Mouse (Mus musculus): Measurements from ENCODE around the gene Spata22. TPM values are rescaled to one million over a fixed set of nuclear protein-coding genes. Genes with fewer than 3 reads are reported as not detected.

Spata22 gene
- polyA plus RNA-seq, 1 experiment from 2014 or later = 0.18 TPM

DNA sequence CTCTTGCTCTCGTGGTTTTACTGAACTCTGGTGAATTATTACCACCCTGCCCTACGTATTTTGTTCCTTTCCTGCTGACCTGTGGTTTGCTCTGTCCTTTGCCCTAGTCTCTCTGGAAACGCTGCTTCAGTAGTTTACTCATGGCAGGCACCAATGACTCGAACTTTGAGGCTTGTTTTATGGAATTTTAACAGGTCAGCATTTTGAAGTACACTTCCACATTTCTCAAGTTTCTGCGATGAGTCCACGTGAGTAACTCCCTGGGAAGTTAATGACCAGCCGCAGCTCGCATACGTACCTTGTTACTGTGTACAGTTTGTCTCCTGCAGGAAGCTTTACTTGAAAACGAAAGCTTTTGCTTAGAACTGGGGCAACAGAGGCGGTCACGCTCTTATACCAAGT lies 3.1 kb upstream of the Spata22 start:
- no peaks in the 10 kb centered on the region for H3K36me3 ChIP-seq
- H3K9ac ChIP-seq = no peak overlapping the region
- no peak overlapping the region for H3K4me3 ChIP-seq (replicated peaks)
- WGBS = 23% methylated on average over 12 of the region's 12 CpGs
- H3K9me3 ChIP-seq = no peaks in the 10 kb centered on the region
- no peaks in the 10 kb centered on the region for H3K27me3 ChIP-seq (replicated peaks)
- H3K4me1 ChIP-seq (replicated peaks) = 0 out of 2 replicates have a peak, but pooled peaks cover 4% of the 10 kb centered on the region
- peak; percentile 94 for ATAC-seq
- 0 out of 2 replicates have a peak overlapping the region, but pooled peaks have one; percentile 23 for H3K27ac ChIP-seq
- peak overlapping the region; percentile 37 for H3K4me2 ChIP-seq (replicated peaks)

DNA sequence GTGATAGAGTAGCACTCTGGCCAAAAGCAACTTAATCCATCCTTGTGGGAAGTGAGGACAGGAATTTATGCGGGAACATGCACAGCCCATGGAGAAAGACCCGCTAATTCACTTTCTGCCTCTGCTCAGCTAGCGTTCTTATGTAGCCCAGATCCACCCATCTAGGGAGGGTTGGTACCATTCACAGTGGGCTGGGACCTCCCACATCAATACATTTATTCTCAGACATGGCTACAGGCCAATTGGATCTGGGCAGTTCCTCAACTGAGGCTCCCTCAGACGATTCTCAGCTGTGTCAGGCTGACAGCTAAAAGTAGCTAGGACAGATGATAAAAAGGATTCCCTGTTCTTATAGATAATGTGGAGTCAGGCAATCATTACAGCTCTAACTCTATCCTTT lies 2.2 kb upstream of the Spata22 start:
- Histone ChIP-seq H3K9ac (no peak overlapping the region), H3K4me1 (replicated peaks) (0 out of 2 replicates have a peak, but pooled peaks cover 4% of the 10 kb centered on the region), H3K27me3 (replicated peaks) (no peaks in the 10 kb centered on the region), H3K4me3 (replicated peaks) (no peak overlapping the region), H3K36me3 (no peaks in the 10 kb centered on the region), H3K27ac (no peak overlapping the region), H3K9me3 (no peaks in the 10 kb centered on the region), H3K4me2 (replicated peaks) (no peak overlapping the region)
- WGBS = 54% methylated on average over 4 of the region's 4 CpGs
- ATAC-seq = peak; percentile 27

GRCm38 (mm10) chr11:73333357-73333756 lies 3.8 kb downstream of the Spata22 start:
- Histone ChIP-seq H3K4me3 (replicated peaks) (no peak overlapping the region), H3K9me3 (no peaks in the 10 kb centered on the region), H3K27ac (no peak overlapping the region), H3K4me1 (replicated peaks) (no peaks in the 10 kb centered on the region), H3K36me3 (no peaks in the 10 kb centered on the region), H3K4me2 (replicated peaks) (no peak overlapping the region), H3K27me3 (replicated peaks) (no peaks in the 10 kb centered on the region), H3K9ac (no peak overlapping the region)
- no peak for ATAC-seq
- WGBS = 67% methylated on average over 2 of the region's 2 CpGs

DNA sequence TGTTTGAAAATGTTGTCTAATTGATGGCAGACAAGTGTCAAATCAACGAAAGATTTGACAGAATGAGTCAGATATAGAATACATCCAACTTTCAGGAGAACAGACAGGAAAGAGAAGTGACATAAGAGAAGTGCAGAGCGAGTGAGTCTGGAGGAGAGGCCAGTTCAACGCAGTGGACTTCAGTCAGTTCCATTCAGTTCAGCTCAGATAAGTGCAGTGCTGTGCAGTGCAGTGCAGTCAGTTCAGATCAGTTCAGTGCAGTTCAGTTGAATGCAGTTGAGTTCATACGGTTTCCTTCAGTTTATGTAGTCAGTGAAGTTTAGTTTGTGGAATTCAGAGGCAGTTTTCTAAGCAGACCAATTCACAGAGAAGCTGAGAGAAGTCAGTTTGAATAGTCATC lies 7.4 kb downstream of the Spata22 start:
- Histone ChIP-seq H3K9me3 (no peaks in the 10 kb centered on the region), H3K27me3 (replicated peaks) (no peaks in the 10 kb centered on the region), H3K27ac (no peak overlapping the region), H3K4me2 (replicated peaks) (no peak overlapping the region), H3K4me1 (replicated peaks) (no peaks in the 10 kb centered on the region), H3K4me3 (replicated peaks) (no peak overlapping the region), H3K36me3 (no peaks in the 10 kb centered on the region), H3K9ac (no peak overlapping the region)
- no peak for ATAC-seq
- 79% methylated on average over 4 of the region's 4 CpGs for WGBS

DNA sequence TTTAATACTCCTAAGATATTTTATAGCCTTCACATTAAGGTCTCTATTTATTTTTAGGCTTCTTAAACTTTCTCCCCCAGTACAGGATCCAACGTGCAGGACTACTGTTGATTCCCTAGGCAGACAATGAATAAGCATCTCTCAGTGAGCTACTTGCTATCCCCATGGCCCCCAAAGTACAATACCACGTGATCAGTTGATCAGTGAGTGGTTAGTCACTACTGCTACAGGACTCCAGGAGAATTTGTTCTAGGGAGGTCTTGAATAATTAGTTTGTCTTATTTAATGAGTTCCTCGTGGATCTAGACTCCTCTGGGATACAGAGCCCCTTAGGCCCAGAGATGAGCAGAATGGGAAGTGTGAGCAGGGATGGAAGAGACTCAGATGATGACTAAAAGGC lies 20.9 kb downstream of the Spata22 start, which contains the start of gene Olfr20:
TSS of gene Olfr20 (plus strand) at position 301 of the 400 bp plus-strand sequence.
- Histone ChIP-seq H3K4me2 (replicated peaks) (no peak within 1 kb of the TSS), H3K27me3 (replicated peaks) (no peaks in the 10 kb centered on the region), H3K4me1 (replicated peaks) (no peaks in the 10 kb centered on the region), H3K9ac (no peak within 1 kb of the TSS), H3K36me3 (no peaks in the 10 kb centered on the region), H3K4me3 (replicated peaks) (no peak within 1 kb of the TSS), H3K27ac (no peak within 1 kb of the TSS), H3K9me3 (no peaks in the 10 kb centered on the region)
- ATAC-seq = no peak
- WGBS = 45% methylated on average over 3 of the region's 3 CpGs

GRCm38 (mm10) chr11:73370946-73371345 lies 41.4 kb downstream of the Spata22 start, which contains the start of gene Olfr376:
Gene Olfr376, plus strand, starts transcription at chr11:73371246.
- Histone ChIP-seq H3K4me1 (replicated peaks) (no peaks in the 10 kb centered on the region), H3K27me3 (replicated peaks) (no peaks in the 10 kb centered on the region), H3K36me3 (no peaks in the 10 kb centered on the region), H3K4me3 (replicated peaks) (no peak within 1 kb of the TSS), H3K9me3 (no peaks in the 10 kb centered on the region), H3K27ac (no peak within 1 kb of the TSS), H3K4me2 (replicated peaks) (no peak within 1 kb of the TSS), H3K9ac (no peak within 1 kb of the TSS)
- 89% methylated on average over 2 of the region's 2 CpGs for WGBS
- ATAC-seq = no peak

- Histone ChIP-seq H3K4me3 (replicated peaks) (no peak overlapping the region), H3K36me3 (no peaks in the 10 kb centered on the region), H3K27ac (no peak overlapping the region), H3K9ac (no peak overlapping the region), H3K27me3 (replicated peaks) (no peaks in the 10 kb centered on the region), H3K4me1 (replicated peaks) (no peaks in the 10 kb centered on the region), H3K4me2 (replicated peaks) (no peak overlapping the region), H3K9me3 (no peaks in the 10 kb centered on the region)
- 72% methylated on average over 4 of the region's 4 CpGs for WGBS
- no peak for ATAC-seq
Observed at GRCm38 (mm10) chr11:73395374-73395773, 65.8 kb downstream of the Spata22 start.

Other genes starting within 250 kb of the Spata22 start
- 0.19 and 0.35 TPM in 2 replicates for gene Itgae, start 239.2 kb upstream of the Spata22 start, polyA plus RNA-seq (2015; fragmentation: Nextera tagmentation; extraction: Ambion mirVana)
- gene Haspin, start 191.4 kb upstream of the Spata22 start, polyA plus RNA-seq (2015; fragmentation: Nextera tagmentation; extraction: Ambion mirVana) = 15.2 and 16.5 TPM in 2 replicates
- 0.09 TPM in 1 of 2 replicates, not detected in the other for gene P2rx5, start 169.3 kb upstream of the Spata22 start, polyA plus RNA-seq (2015; fragmentation: Nextera tagmentation; extraction: Ambion mirVana)
- 118 and 126 TPM in 2 replicates for gene Emc6, start 152.7 kb upstream of the Spata22 start, polyA plus RNA-seq (2015; fragmentation: Nextera tagmentation; extraction: Ambion mirVana)
- 208 and 212 TPM in 2 replicates for gene Tax1bp3, start 152.7 kb upstream of the Spata22 start, polyA plus RNA-seq (2015; fragmentation: Nextera tagmentation; extraction: Ambion mirVana)
- gene Ctns, start 130.7 kb upstream of the Spata22 start, polyA plus RNA-seq (2015; fragmentation: Nextera tagmentation; extraction: Ambion mirVana) = 23.8 and 25.1 TPM in 2 replicates
- gene Shpk, start 130.3 kb upstream of the Spata22 start, polyA plus RNA-seq (2015; fragmentation: Nextera tagmentation; extraction: Ambion mirVana) = 6.2 and 8.1 TPM in 2 replicates
- 0.10 TPM in 2 replicates for gene Trpv1, start 95.4 kb upstream of the Spata22 start, polyA plus RNA-seq (2015; fragmentation: Nextera tagmentation; extraction: Ambion mirVana)
- 0.04 and 0.10 TPM in 2 replicates for gene Trpv3, start 62.4 kb upstream of the Spata22 start, polyA plus RNA-seq (2015; fragmentation: Nextera tagmentation; extraction: Ambion mirVana)
- gene Aspa, start 145 bp upstream of the Spata22 start, polyA plus RNA-seq (2015; fragmentation: Nextera tagmentation; extraction: Ambion mirVana) = 0.94 and 1.3 TPM in 2 replicates
- not detected in 2 replicates for gene Gm49340, start within 50 bp of the Spata22 start, polyA plus RNA-seq (2015; fragmentation: Nextera tagmentation; extraction: Ambion mirVana)
- not detected in 2 replicates for gene Olfr20, start 21.0 kb downstream of the Spata22 start, polyA plus RNA-seq (2015; fragmentation: Nextera tagmentation; extraction: Ambion mirVana)
- gene Olfr376, start 41.5 kb downstream of the Spata22 start, polyA plus RNA-seq (2015; fragmentation: Nextera tagmentation; extraction: Ambion mirVana) = not detected in 2 replicates
- not detected in 2 replicates for gene Olfr1, start 69.9 kb downstream of the Spata22 start, polyA plus RNA-seq (2015; fragmentation: Nextera tagmentation; extraction: Ambion mirVana)
- gene Olfr378, start 98.7 kb downstream of the Spata22 start, polyA plus RNA-seq (2015; fragmentation: Nextera tagmentation; extraction: Ambion mirVana) = not detected in 2 replicates
- not detected in 2 replicates for gene Olfr380, start 127.8 kb downstream of the Spata22 start, polyA plus RNA-seq (2015; fragmentation: Nextera tagmentation; extraction: Ambion mirVana)
- gene Olfr381, start 161.9 kb downstream of the Spata22 start, polyA plus RNA-seq (2015; fragmentation: Nextera tagmentation; extraction: Ambion mirVana) = not detected in 2 replicates
- gene Olfr382, start 187.5 kb downstream of the Spata22 start, polyA plus RNA-seq (2015; fragmentation: Nextera tagmentation; extraction: Ambion mirVana) = not detected in 2 replicates